Mouse (Mus musculus): Measurements from ENCODE around the gene Zfand2a. TPM values are rescaled to one million over a fixed set of nuclear protein-coding genes. Genes with fewer than 3 reads are reported as not detected.

The Zfand2a gene
- total RNA-seq (2015; ENCODE audit: low replicate concordance) (7.2 and 9.2 TPM in 2 replicates), total RNA-seq (2017; ENCODE audit: low replicate concordance) (3.6 and 5.8 TPM in 2 replicates)

- ATAC-seq (replicated peaks; ENCODE audit: low FRiP score, poor library complexity, severe bottlenecking), result peak; percentile 98
Observed at GRCm38 (mm10) chr5:139484185-139484814, at the start of gene Zfand2a. Gene Zfand2a (minus strand): TSS chr5:139484549.

- no peak for ATAC-seq (replicated peaks; ENCODE audit: low FRiP score, poor library complexity, severe bottlenecking)
Observed at GRCm38 (mm10) chr5:139528851-139529250, 44.5 kb upstream of the Zfand2a start.

- ATAC-seq (replicated peaks; ENCODE audit: low FRiP score, poor library complexity, severe bottlenecking), result no peak
Observed at GRCm38 (mm10) chr5:139521987-139522386, 37.6 kb upstream of the Zfand2a start.

- ATAC-seq (replicated peaks; ENCODE audit: low FRiP score, poor library complexity, severe bottlenecking), result no peak
Observed at GRCm38 (mm10) chr5:139520069-139520834, 35.9 kb upstream of the Zfand2a start.

GRCm38 (mm10) chr5:139516281-139516680, 31.9 kb upstream of the Zfand2a start:
- no peak for ATAC-seq (replicated peaks; ENCODE audit: low FRiP score, poor library complexity, severe bottlenecking)

GRCm38 (mm10) chr5:139512201-139512600, 27.9 kb upstream of the Zfand2a start:
- no peak for ATAC-seq (replicated peaks; ENCODE audit: low FRiP score, poor library complexity, severe bottlenecking)

GRCm38 (mm10) chr5:139510682-139511366, 26.5 kb upstream of the Zfand2a start:
- ATAC-seq (replicated peaks; ENCODE audit: low FRiP score, poor library complexity, severe bottlenecking), result no peak; the same call in 1 of the 2 replicates

GRCm38 (mm10) chr5:139506207-139506606, 21.9 kb upstream of the Zfand2a start:
- no peak for ATAC-seq (replicated peaks; ENCODE audit: low FRiP score, poor library complexity, severe bottlenecking)

GRCm38 (mm10) chr5:139505073-139505606, 20.8 kb upstream of the Zfand2a start:
- ATAC-seq (replicated peaks; ENCODE audit: low FRiP score, poor library complexity, severe bottlenecking), result peak; percentile 90

- ATAC-seq (replicated peaks; ENCODE audit: low FRiP score, poor library complexity, severe bottlenecking), result no peak
Observed at GRCm38 (mm10) chr5:139502281-139502680, 17.9 kb upstream of the Zfand2a start.

GRCm38 (mm10) chr5:139498791-139499190, 14.4 kb upstream of the Zfand2a start:
- no peak for ATAC-seq (replicated peaks; ENCODE audit: low FRiP score, poor library complexity, severe bottlenecking)

GRCm38 (mm10) chr5:139496939-139497338, 12.6 kb upstream of the Zfand2a start:
- no peak for ATAC-seq (replicated peaks; ENCODE audit: low FRiP score, poor library complexity, severe bottlenecking)

GRCm38 (mm10) chr5:139495019-139495669, 10.8 kb upstream of the Zfand2a start:
- ATAC-seq (replicated peaks; ENCODE audit: low FRiP score, poor library complexity, severe bottlenecking), result no peak

GRCm38 (mm10) chr5:139493690-139494089, 9.3 kb upstream of the Zfand2a start:
- no peak for ATAC-seq (replicated peaks; ENCODE audit: low FRiP score, poor library complexity, severe bottlenecking)

- no peak for ATAC-seq (replicated peaks; ENCODE audit: low FRiP score, poor library complexity, severe bottlenecking)
Observed at GRCm38 (mm10) chr5:139491348-139491747, 7.0 kb upstream of the Zfand2a start.

GRCm38 (mm10) chr5:139490131-139490530, 5.8 kb upstream of the Zfand2a start:
- ATAC-seq (replicated peaks; ENCODE audit: low FRiP score, poor library complexity, severe bottlenecking), result no peak

GRCm38 (mm10) chr5:139483171-139483848, 1.0 kb downstream of the Zfand2a start:
- no peak for ATAC-seq (replicated peaks; ENCODE audit: low FRiP score, poor library complexity, severe bottlenecking)

GRCm38 (mm10) chr5:139480406-139480805, 3.9 kb downstream of the Zfand2a start:
- ATAC-seq (replicated peaks; ENCODE audit: low FRiP score, poor library complexity, severe bottlenecking), result no peak

- ATAC-seq (replicated peaks; ENCODE audit: low FRiP score, poor library complexity, severe bottlenecking), result no peak
Observed at GRCm38 (mm10) chr5:139479088-139479487, 5.3 kb downstream of the Zfand2a start.

Measured in erythroid progenitor cell, adult 5-6 weeks (primary cell).